Mouse (Mus musculus) E14TG2a.4 (cell line): ENCODE results near the gene Gramd1b.

Experiments used
- H3K27me3 ChIP-seq: 2 replicates; pipeline ENCODE4 v1.6.1; 2014; ENCODE audit warnings: low read length, control low read depth; ENCODE audit not compliant: insufficient read depth
- H3K36me3 ChIP-seq: 2 replicates; pipeline ENCODE4 v1.6.1; 2014; ENCODE audit warnings: low read length, control low read depth; ENCODE audit not compliant: insufficient read depth
- H3K4me1 ChIP-seq: replicated peaks from 2 replicates; pipeline ENCODE4 v1.6.1; 2014; ENCODE audit warnings: low read depth, low read length, control low read depth
- H3K4me3 ChIP-seq: replicated peaks from 2 replicates; pipeline ENCODE4 v1.5.1; 2014; ENCODE audit warnings: mild to moderate bottlenecking, low read length
- H3K9me3 ChIP-seq: 2 replicates; pipeline ENCODE4 v1.6.1; 2014; ENCODE audit warnings: low read length, control low read depth
- CTCF ChIP-seq: conservative IDR thresholded peaks from 2 replicates; pipeline ENCODE4 v1.5.1; 2014; ENCODE audit warnings: low read length
- NANOG ChIP-seq: IDR thresholded peaks from 2 replicates; pipeline ENCODE4 v1.6.1; 2014; ENCODE audit warnings: borderline replicate concordance, low read length, mixed read lengths
- POU5F1 ChIP-seq: IDR thresholded peaks from 2 replicates; pipeline ENCODE4 v1.6.1; 2014; ENCODE audit warnings: low read length, borderline replicate concordance

The Gramd1b gene

GRCm38 (mm10) chr9:40376711-40377410 is 154.3 kb downstream of the Gramd1b start:
- TF ChIP-seq CTCF (no peak), POU5F1 (no peak), NANOG (no peak)
- peak overlapping the region; percentile 60 for H3K4me3 ChIP-seq
- H3K4me1 ChIP-seq = peaks cover 39% of the 10 kb centered on the region

GRCm38 (mm10) chr9:40376139-40376541 is 155.0 kb downstream of the Gramd1b start:
- no peaks in the 10 kb centered on the region for H3K27me3 ChIP-seq
- H3K4me3 ChIP-seq = peak overlapping the region; percentile 60
- TF ChIP-seq POU5F1 (no peak), CTCF (no peak), NANOG (no peak)
- H3K9me3 ChIP-seq = no peaks in the 10 kb centered on the region
- peaks cover 40% of the 10 kb centered on the region for H3K4me1 ChIP-seq
- 0 out of 2 replicates have a peak, but pooled peaks cover 5% of the 10 kb centered on the region for H3K36me3 ChIP-seq

More at GRCm38 (mm10) chr9:40376711-40377410, 154.3 kb downstream of the Gramd1b start:
- 0 out of 2 replicates have a peak, but pooled peaks cover 4% of the 10 kb centered on the region for H3K9me3 ChIP-seq
- 0 out of 2 replicates have a peak, but pooled peaks cover 5% of the 10 kb centered on the region for H3K36me3 ChIP-seq
- no peaks in the 10 kb centered on the region for H3K27me3 ChIP-seq

GRCm38 (mm10) chr9:40375518-40375917 is 155.7 kb downstream of the Gramd1b start:
- H3K27me3 ChIP-seq = no peaks in the 10 kb centered on the region
- 0 out of 2 replicates have a peak, but pooled peaks cover 5% of the 10 kb centered on the region for H3K36me3 ChIP-seq
- no peaks in the 10 kb centered on the region for H3K9me3 ChIP-seq
- TF ChIP-seq POU5F1 (no peak), CTCF (no peak), NANOG (no peak)
- peaks cover 42% of the 10 kb centered on the region for H3K4me1 ChIP-seq
- H3K4me3 ChIP-seq = no peak overlapping the region

- Histone ChIP-seq H3K9me3 (no peaks in the 10 kb centered on the region), H3K4me1 (peaks cover 42% of the 10 kb centered on the region), H3K27me3 (no peaks in the 10 kb centered on the region), H3K36me3 (0 out of 2 replicates have a peak, but pooled peaks cover 5% of the 10 kb centered on the region), H3K4me3 (no peak overlapping the region)
- no peak for TF ChIP-seq POU5F1
- TF ChIP-seq CTCF = no peak
- TF ChIP-seq NANOG = no peak
These were observed 156.2 kb downstream of the Gramd1b start for GRCm38 (mm10) chr9:40374992-40375391.

- H3K9me3 ChIP-seq = no peaks in the 10 kb centered on the region
- TF ChIP-seq CTCF = no peak
- no peak for TF ChIP-seq NANOG
- no peak for TF ChIP-seq POU5F1
- no peak overlapping the region for H3K4me3 ChIP-seq
- peaks cover 42% of the 10 kb centered on the region for H3K4me1 ChIP-seq
- H3K27me3 ChIP-seq = no peaks in the 10 kb centered on the region
- 0 out of 2 replicates have a peak, but pooled peaks cover 5% of the 10 kb centered on the region for H3K36me3 ChIP-seq
These were observed 156.6 kb downstream of the Gramd1b start for GRCm38 (mm10) chr9:40374533-40374971.

GRCm38 (mm10) chr9:40374052-40374451 is 157.1 kb downstream of the Gramd1b start:
- TF ChIP-seq NANOG = no peak
- TF ChIP-seq POU5F1 = no peak
- no peak for TF ChIP-seq CTCF
- H3K4me1 ChIP-seq = peaks cover 42% of the 10 kb centered on the region
- no peaks in the 10 kb centered on the region for H3K27me3 ChIP-seq
- H3K36me3 ChIP-seq = 0 out of 2 replicates have a peak, but pooled peaks cover 5% of the 10 kb centered on the region
- no peaks in the 10 kb centered on the region for H3K9me3 ChIP-seq
- no peak overlapping the region for H3K4me3 ChIP-seq

- Histone ChIP-seq H3K27me3 (no peaks in the 10 kb centered on the region), H3K36me3 (0 out of 2 replicates have a peak, but pooled peaks cover 5% of the 10 kb centered on the region), H3K9me3 (no peaks in the 10 kb centered on the region), H3K4me3 (no peak overlapping the region), H3K4me1 (peaks cover 19% of the 10 kb centered on the region)
- TF ChIP-seq CTCF = no peak
- TF ChIP-seq POU5F1 = no peak
- no peak for TF ChIP-seq NANOG
These were observed 161.0 kb downstream of the Gramd1b start for GRCm38 (mm10) chr9:40370151-40370550.

GRCm38 (mm10) chr9:40366795-40367194 is 164.4 kb downstream of the Gramd1b start:
- TF ChIP-seq NANOG (no peak), CTCF (no peak), POU5F1 (no peak)
- Histone ChIP-seq H3K9me3 (no peaks in the 10 kb centered on the region), H3K4me1 (peaks cover 24% of the 10 kb centered on the region), H3K36me3 (no peaks in the 10 kb centered on the region), H3K27me3 (no peaks in the 10 kb centered on the region), H3K4me3 (no peak overlapping the region)

- H3K4me1 ChIP-seq = peaks cover 16% of the 10 kb centered on the region
- no peaks in the 10 kb centered on the region for H3K9me3 ChIP-seq
- TF ChIP-seq CTCF (no peak), POU5F1 (no peak), NANOG (no peak)
- H3K4me3 ChIP-seq = no peak overlapping the region
- no peaks in the 10 kb centered on the region for H3K36me3 ChIP-seq
- no peaks in the 10 kb centered on the region for H3K27me3 ChIP-seq
These were observed 166.9 kb downstream of the Gramd1b start for GRCm38 (mm10) chr9:40364312-40364711.
